Mouse (Mus musculus): ENCODE results near the gene Apobr.

The Apobr gene

GRCm38 (mm10) chr7:126584506-126584977 lies at the start of gene Apobr:
Gene Apobr, plus strand, starts transcription at chr7:126584942.
- DNase-seq: peak in 1 of 2 experiments; percentile 41

GRCm38 (mm10) chr7:126535766-126536165 lies 49.0 kb upstream of the Apobr start:
- peak in 1 of 2 experiments; percentile 22 for DNase-seq

- DNase-seq: no peak
Measured at GRCm38 (mm10) chr7:126536466-126536865, 48.3 kb upstream of the Apobr start.

GRCm38 (mm10) chr7:126537820-126538585 lies 46.7 kb upstream of the Apobr start:
- peak in 1 of 2 experiments; percentile 41 for DNase-seq

- DNase-seq: no peak
Measured at GRCm38 (mm10) chr7:126541661-126542060, 43.1 kb upstream of the Apobr start.

GRCm38 (mm10) chr7:126545631-126546030 lies 39.1 kb upstream of the Apobr start:
- no peak for DNase-seq

GRCm38 (mm10) chr7:126554796-126555195 lies 29.9 kb upstream of the Apobr start:
- peak in 1 of 2 experiments; percentile 18 for DNase-seq

GRCm38 (mm10) chr7:126556635-126557034 lies 28.1 kb upstream of the Apobr start:
- DNase-seq: no peak

- DNase-seq: peak; percentile 16 to 58
Measured at GRCm38 (mm10) chr7:126565693-126566092, 19.0 kb upstream of the Apobr start.

- peak; percentile 90 to 93 for DNase-seq
Measured at GRCm38 (mm10) chr7:126566094-126566765, 18.5 kb upstream of the Apobr start, which contains the start of gene Eif3c. Gene Eif3c, minus strand, starts transcription at chr7:126566411.

GRCm38 (mm10) chr7:126576946-126577345 lies 7.8 kb upstream of the Apobr start:
- DNase-seq: peak; percentile 73 to 86

GRCm38 (mm10) chr7:126579172-126579571 lies 5.6 kb upstream of the Apobr start:
- peak; percentile 83 to 87 for DNase-seq

GRCm38 (mm10) chr7:126581661-126582060 lies 3.1 kb upstream of the Apobr start:
- DNase-seq: peak in 1 of 2 experiments; percentile 32

GRCm38 (mm10) chr7:126582759-126583158 lies 2.0 kb upstream of the Apobr start:
- peak; percentile 39 to 76 for DNase-seq

- peak; percentile 95 to 97 for DNase-seq
Measured at GRCm38 (mm10) chr7:126583251-126583709, 1.5 kb upstream of the Apobr start.

GRCm38 (mm10) chr7:126583761-126584160 lies 981 bp upstream of the Apobr start:
- no peak for DNase-seq

GRCm38 (mm10) chr7:126585717-126586116 lies 975 bp downstream of the Apobr start, which contains the start of gene Cln3:
Gene Cln3, minus strand, starts transcription at chr7:126585817.
- no peak for DNase-seq

GRCm38 (mm10) chr7:126586839-126587238 lies 2.1 kb downstream of the Apobr start:
- peak; percentile 78 to 86 for DNase-seq

- DNase-seq: peak; percentile 59 to 61
Measured at GRCm38 (mm10) chr7:126587779-126588178, 3.0 kb downstream of the Apobr start.

GRCm38 (mm10) chr7:126594862-126595561 lies 10.3 kb downstream of the Apobr start, which contains the start of gene Il27:
Gene Il27, minus strand, starts transcription at chr7:126594941.
- no peak for DNase-seq

- no peak for DNase-seq
Measured at GRCm38 (mm10) chr7:126595890-126596289, 11.1 kb downstream of the Apobr start.

GRCm38 (mm10) chr7:126596414-126596813 lies 11.7 kb downstream of the Apobr start:
- no peak for DNase-seq

GRCm38 (mm10) chr7:126598919-126599318 lies 14.2 kb downstream of the Apobr start:
- DNase-seq: no peak

Measured in kidney, postnatal 25 days (tissue).